Mouse (Mus musculus): ENCODE measurements around the gene Cnksr2.

Cnksr2 gene

DNA sequence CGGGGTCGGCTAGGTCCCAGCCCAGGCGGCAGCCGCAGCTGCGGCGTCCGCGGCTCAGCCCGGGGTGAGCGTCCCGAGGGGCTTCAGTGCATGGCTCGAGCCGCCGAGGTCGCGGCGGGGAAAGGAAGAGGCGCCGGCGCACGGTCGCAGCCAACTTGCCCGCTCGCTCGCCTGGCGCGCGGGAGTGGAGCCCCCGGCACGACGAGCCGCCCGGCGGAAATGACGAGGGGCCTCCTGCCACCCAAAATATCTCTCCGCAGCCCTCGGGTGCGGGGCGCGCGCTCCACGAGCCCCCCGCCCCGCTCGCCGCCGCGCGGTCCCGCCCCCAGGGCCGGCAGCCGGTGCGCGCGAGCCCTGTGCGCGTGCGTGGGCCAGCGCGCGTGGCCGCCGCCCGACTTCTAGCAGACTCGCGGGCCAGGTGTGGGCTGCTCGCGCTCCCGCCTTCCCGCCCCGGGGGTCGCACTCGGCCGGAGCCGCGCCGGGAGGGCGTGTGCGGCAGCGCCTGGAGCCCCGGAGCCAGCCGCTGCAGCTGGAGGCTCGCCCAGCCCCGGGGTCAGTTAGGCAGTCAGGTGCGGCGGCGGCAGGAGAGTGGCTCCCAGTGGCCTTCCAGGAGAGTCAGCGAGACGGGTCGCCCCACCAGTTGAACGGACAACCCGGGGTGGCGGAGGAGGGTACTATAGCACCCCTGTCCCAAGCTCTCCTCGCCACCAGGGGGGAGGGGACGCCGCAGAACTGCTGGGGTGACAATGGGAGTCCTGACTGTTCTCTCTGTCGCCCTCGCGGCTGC lies at the start of gene Cnksr2:
Gene Cnksr2, minus strand, starts transcription at position 238 of the 787 bp plus-strand sequence.
- peak; percentile 51 to 82 for DNase-seq

- no peak for DNase-seq
These were observed 698 bp upstream of the Cnksr2 start for GRCm38 (mm10) chrX:158043844-158044140.

GRCm38 (mm10) chrX:158042255-158043056 lies 638 bp downstream of the Cnksr2 start:
- DNase-seq: peak; percentile 47 to 69

DNA sequence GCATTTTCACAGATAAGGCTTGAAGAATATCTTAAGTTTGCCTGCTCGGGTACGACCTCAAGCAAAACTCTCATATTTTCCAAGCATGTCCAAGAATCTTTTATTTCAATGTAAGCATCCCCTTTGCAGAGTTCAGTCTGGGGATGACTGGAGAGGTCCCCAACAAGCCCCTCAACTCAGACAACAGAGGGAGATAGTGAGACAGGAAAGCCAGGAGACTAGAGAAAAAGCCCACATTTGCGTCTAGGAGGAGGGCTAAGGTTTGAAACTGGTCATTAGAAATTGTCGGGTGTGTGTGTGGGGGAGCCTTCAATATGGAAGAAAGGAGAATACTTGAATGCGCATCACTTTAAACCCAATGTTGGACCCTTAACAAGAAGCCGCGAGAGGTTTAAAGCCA lies 1.4 kb downstream of the Cnksr2 start:
- DNase-seq: peak; percentile 37 to 41

DNA sequence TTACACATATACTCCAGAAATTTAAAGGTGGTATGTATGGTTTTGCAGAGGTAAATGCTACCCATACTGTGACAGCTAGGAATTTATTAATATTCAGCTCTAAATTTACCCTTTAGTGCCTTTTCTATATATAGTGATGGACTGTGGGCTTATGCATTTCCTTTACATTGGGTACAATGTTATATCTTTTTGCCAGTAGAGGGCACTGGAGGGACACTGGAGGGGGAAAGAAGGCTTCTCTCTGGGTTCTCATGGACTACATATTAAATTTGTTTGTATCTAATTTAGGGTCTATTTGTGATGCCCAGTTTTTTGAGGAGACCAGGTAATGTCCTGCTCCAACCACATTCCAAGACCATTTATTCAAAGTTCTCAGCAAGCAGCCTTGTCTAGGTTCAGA lies 91.4 kb downstream of the Cnksr2 start:
- no peak for DNase-seq

DNA sequence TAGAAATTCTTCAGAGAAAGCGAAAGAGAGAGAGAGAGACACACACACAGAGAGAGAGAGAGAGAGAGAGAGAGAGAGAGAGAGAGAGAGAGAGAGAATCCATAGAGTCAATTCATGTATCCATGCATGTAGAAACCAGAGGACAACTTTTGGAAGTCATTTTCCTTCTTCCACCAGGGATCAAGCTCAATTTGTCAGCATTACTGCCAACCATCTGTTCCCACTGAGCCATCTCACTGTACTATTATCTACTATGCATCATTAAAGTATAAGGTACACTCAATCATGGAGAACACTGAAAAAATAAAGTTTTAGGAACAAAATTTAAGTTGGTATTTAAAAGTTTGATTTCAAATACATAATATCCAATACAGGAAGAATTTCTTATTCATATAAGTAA lies 93.8 kb downstream of the Cnksr2 start:
- DNase-seq: peak in 1 of 2 experiments; percentile 64

GRCm38 (mm10) chrX:157945121-157945520 lies 98.0 kb downstream of the Cnksr2 start:
- peak in 1 of 2 experiments; percentile 68 for DNase-seq

DNA sequence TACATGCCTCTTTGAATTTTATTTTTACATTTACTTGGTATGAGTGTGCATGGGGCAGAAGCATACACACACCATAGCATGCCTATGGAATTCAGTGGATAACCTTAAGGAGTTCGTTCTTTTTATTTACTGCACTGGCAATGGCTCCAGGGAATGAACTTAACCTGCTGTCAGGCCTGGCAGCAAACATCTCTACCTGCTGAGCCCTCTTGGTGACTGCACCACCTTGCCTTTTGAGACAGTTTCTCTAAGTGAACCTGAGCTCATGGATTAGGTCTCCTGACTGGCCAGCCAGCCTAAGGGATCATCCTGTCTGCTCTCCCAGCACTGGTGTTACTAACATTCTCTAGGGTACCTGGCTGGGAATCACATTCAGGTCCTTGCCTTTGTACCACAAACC lies 106.5 kb downstream of the Cnksr2 start:
- DNase-seq: peak; percentile 36 to 49

- peak; percentile 55 to 67 for DNase-seq
These were observed 123.0 kb downstream of the Cnksr2 start for GRCm38 (mm10) chrX:157920093-157920492.

- DNase-seq: no peak
These were observed 213.1 kb downstream of the Cnksr2 start for GRCm38 (mm10) chrX:157829983-157830382.

- DNase-seq: peak in 1 of 2 experiments; percentile 39
These were observed 224.2 kb downstream of the Cnksr2 start for GRCm38 (mm10) chrX:157818921-157819260.

GRCm38 (mm10) chrX:157818207-157818920 lies 224.7 kb downstream of the Cnksr2 start, which contains the start of gene Klhl34:
Gene Klhl34 (plus strand): TSS chrX:157818435.
- peak; percentile 48 to 62 for DNase-seq

- peak; percentile 49 to 63 for DNase-seq
These were observed 225.4 kb downstream of the Cnksr2 start for GRCm38 (mm10) chrX:157817571-157818206.

GRCm38 (mm10) chrX:157809721-157810120 lies 233.4 kb downstream of the Cnksr2 start:
- no peak for DNase-seq

- DNase-seq: no peak
These were observed 241.4 kb downstream of the Cnksr2 start for GRCm38 (mm10) chrX:157801669-157802068.
